ENCODE assay signal across 16 mouse cellular contexts in genomic region chr5:120408933-120409332, GRCm38 (mm10). TPM values are rescaled to one million over a fixed set of nuclear protein-coding genes. Genes with fewer than 3 reads are reported as not detected.
A peak's percentile ranks its signal among the peaks of the same experiment; 100 is the strongest.
DNase-seq lines count a peak whose midpoint lies in the region; ATAC-seq and TF ChIP-seq lines count a peak whose summit lies in the region.
"Had no signal": no experiment of that assay in that cellular context is flagged by ENCODE, and none has a peak within 500 bp of the region (broad histone marks: within the 10 kb centered on the region; RNA-seq: fewer than 3 reads in every experiment).

No protein-coding gene starts in this region.

- H3K9me3 ChIP-seq in neural tube, embryonic 11.5 days (ENCODE audit: control insufficient read depth, low read length): 0 out of 2 replicates have a peak, but pooled peaks cover 4% of the 10 kb centered on the region
- peaks cover 4% of the 10 kb centered on the region; the same call in 1 of the 2 replicates for H3K9me3 ChIP-seq in hindbrain, embryonic 11.5 days (ENCODE audit: control insufficient read depth, low read length)
- H3K9me3 ChIP-seq in midbrain, embryonic 13.5 days: no peaks in the 10 kb centered on the region
- peaks cover 5% of the 10 kb centered on the region for H3K9me3 ChIP-seq in liver, postnatal 0 days (ENCODE audit: low read length)
- H3K9me3 ChIP-seq in intestine, postnatal 0 days (ENCODE audit: control insufficient read depth): no peaks in the 10 kb centered on the region

- 0 out of 2 replicates have a peak, but pooled peaks have one; percentile 38 for ATAC-seq in neural tube, embryonic 11.5 days (ENCODE audit: insufficient read depth, low FRiP score, low TSS enrichment)
- peak; percentile 43 for ATAC-seq in hindbrain, embryonic 11.5 days (ENCODE audit: low FRiP score)
- ATAC-seq in midbrain, embryonic 13.5 days: peak; percentile 74
- ATAC-seq in liver, postnatal 0 days: no peak
- no peak for ATAC-seq in intestine, postnatal 0 days

- no peak for TF ChIP-seq EP300 in liver, postnatal 0 days (IDR thresholded peaks at IDR 0.05; ENCODE audit: low read depth)

- H3K9ac ChIP-seq in neural tube, embryonic 11.5 days (ENCODE audit: low read length): no peak overlapping the region
- H3K9ac ChIP-seq in hindbrain, embryonic 11.5 days (ENCODE audit: low read depth, low read length): no peak overlapping the region
- peak overlapping the region; percentile 62 for H3K9ac ChIP-seq in midbrain, embryonic 13.5 days (replicated peaks)
- no peak overlapping the region for H3K9ac ChIP-seq in liver, postnatal 0 days (replicated peaks)
- H3K9ac ChIP-seq in intestine, postnatal 0 days (ENCODE audit: low read depth, low read length): no peak overlapping the region
- H3K9ac ChIP-seq: heart, embryonic 13.5 days had no signal

- H3K27me3 ChIP-seq in neural tube, embryonic 11.5 days (ENCODE audit: control insufficient read depth, insufficient read depth, low read length): peaks cover 27% of the 10 kb centered on the region
- peaks cover 25% of the 10 kb centered on the region for H3K27me3 ChIP-seq in hindbrain, embryonic 11.5 days (ENCODE audit: control insufficient read depth, insufficient read depth, low read length)
- H3K27me3 ChIP-seq in midbrain, embryonic 13.5 days: peaks cover 50% of the 10 kb centered on the region
- peaks cover 28% of the 10 kb centered on the region for H3K27me3 ChIP-seq in liver, postnatal 0 days (ENCODE audit: insufficient read depth, low read length)
- H3K27me3 ChIP-seq in intestine, postnatal 0 days (replicated peaks; ENCODE audit: control insufficient read depth, insufficient read depth, low read length): peaks cover 27% of the 10 kb centered on the region

- H3K36me3 ChIP-seq in neural tube, embryonic 11.5 days (ENCODE audit: control insufficient read depth, insufficient read depth, low read length): no peaks in the 10 kb centered on the region
- H3K36me3 ChIP-seq in hindbrain, embryonic 11.5 days (ENCODE audit: control insufficient read depth, insufficient read depth, low read length): no peaks in the 10 kb centered on the region
- no peaks in the 10 kb centered on the region for H3K36me3 ChIP-seq in midbrain, embryonic 13.5 days
- no peaks in the 10 kb centered on the region for H3K36me3 ChIP-seq in liver, postnatal 0 days (replicated peaks; ENCODE audit: insufficient read depth, low read length)
- H3K36me3 ChIP-seq in intestine, postnatal 0 days (ENCODE audit: control insufficient read depth, insufficient read depth): no peaks in the 10 kb centered on the region
- H3K36me3 ChIP-seq: heart, embryonic 13.5 days had no signal

- WGBS in neural tube, embryonic 11.5 days: 71% methylated on average over 14 of the region's 14 CpGs
- 76% methylated on average over 14 of the region's 14 CpGs for WGBS in hindbrain, embryonic 11.5 days
- 58% methylated on average over 14 of the region's 14 CpGs for WGBS in midbrain, embryonic 13.5 days
- 69% methylated on average over 14 of the region's 14 CpGs for whole genome bisulfite sequencing in liver, postnatal 0 days (ENCODE audit: insufficient replicate concordance)
- 71% methylated on average over 14 of the region's 14 CpGs for WGBS in intestine, postnatal 0 days

- no peak for TF ChIP-seq CTCF in liver, postnatal 0 days (IDR thresholded peaks at IDR 0.05; ENCODE audit: low read depth)
- no peak for TF ChIP-seq CTCF in intestine, postnatal 0 days (IDR thresholded peaks at IDR 0.05; ENCODE audit: low read depth)

- peak overlapping the region; percentile 67; the same call in 1 of the 2 replicates for H3K27ac ChIP-seq in neural tube, embryonic 11.5 days (ENCODE audit: low read depth, low read length)
- peak overlapping the region; percentile 86 for H3K27ac ChIP-seq in hindbrain, embryonic 11.5 days (ENCODE audit: low read depth, low read length)
- peak overlapping the region; percentile 93 for H3K27ac ChIP-seq in midbrain, embryonic 13.5 days
- no peak overlapping the region for H3K27ac ChIP-seq in liver, postnatal 0 days (ENCODE audit: low read depth)
- no peak overlapping the region for H3K27ac ChIP-seq in intestine, postnatal 0 days (ENCODE audit: low read depth, low read length)
- H3K27ac ChIP-seq: heart, embryonic 13.5 days had no signal

- H3K4me3 ChIP-seq in neural tube, embryonic 11.5 days (ENCODE audit: low read depth, low read length): no peak overlapping the region
- H3K4me3 ChIP-seq in hindbrain, embryonic 11.5 days (ENCODE audit: low read depth, low read length): no peak overlapping the region
- H3K4me3 ChIP-seq in midbrain, embryonic 13.5 days (replicated peaks): peak overlapping the region; percentile 35
- H3K4me3 ChIP-seq in liver, postnatal 0 days (ENCODE audit: low read depth, low read length): no peak overlapping the region
- no peak overlapping the region for H3K4me3 ChIP-seq in intestine, postnatal 0 days (ENCODE audit: low read depth, low read length)
- H3K4me3 ChIP-seq: erythroblast, embryonic 14.5 days had no signal

- no peaks in the 10 kb centered on the region; the same call in 1 of the 2 replicates for H3K4me1 ChIP-seq in neural tube, embryonic 11.5 days (ENCODE audit: control insufficient read depth, insufficient read depth, low read length)
- H3K4me1 ChIP-seq in hindbrain, embryonic 11.5 days (replicated peaks; ENCODE audit: control insufficient read depth, insufficient read depth, low read length): peaks cover 3% of the 10 kb centered on the region; the same call in 1 of the 2 replicates
- H3K4me1 ChIP-seq in midbrain, embryonic 13.5 days (replicated peaks): peaks cover 27% of the 10 kb centered on the region
- no peaks in the 10 kb centered on the region for H3K4me1 ChIP-seq in liver, postnatal 0 days (ENCODE audit: insufficient read depth)
- no peaks in the 10 kb centered on the region for H3K4me1 ChIP-seq in intestine, postnatal 0 days (replicated peaks; ENCODE audit: control insufficient read depth, insufficient read depth, low read length)

- no peak overlapping the region for H3K4me2 ChIP-seq in neural tube, embryonic 11.5 days (ENCODE audit: low read depth)
- H3K4me2 ChIP-seq in hindbrain, embryonic 11.5 days (replicated peaks; ENCODE audit: low read depth, low read length): no peak overlapping the region
- H3K4me2 ChIP-seq in midbrain, embryonic 13.5 days (replicated peaks): peak overlapping the region; percentile 57
- no peak overlapping the region for H3K4me2 ChIP-seq in liver, postnatal 0 days (ENCODE audit: low read depth, low read length)
- H3K4me2 ChIP-seq in intestine, postnatal 0 days (replicated peaks; ENCODE audit: low read depth): no peak overlapping the region

- no peak for DNase-seq in neural tube, embryonic 11.5 days (ENCODE audit: low spot score)
- no peak for DNase-seq in neural tube, embryonic 10.5 days (ENCODE audit: extremely low spot score, low spot score)
- DNase-seq in hindbrain, embryonic 11.5 days (ENCODE audit: low spot score): no peak
- DNase-seq in heart, postnatal 4 days: no peak
- no peak for DNase-seq in liver, postnatal 0 days
- no peak for DNase-seq in spleen, postnatal 4 days (ENCODE audit: low spot score in 2 of 2)
- DNase-seq: adrenal gland, adult 8-10 months; cerebellum, adult 9-10 months; lung, postnatal 14 days; thymus, postnatal 14 days had no signal

RNA-seq across cellular contexts. Expression of gene Lhx5, which starts 22.6 kb away (rescaled TPM):
- polyA plus RNA-seq in neural tube, embryonic 11.5 days (2014; fragmentation: Nextera tagmentation; extraction: Ambion mirVana): 29.9 and 31.2 TPM in 2 replicates
- polyA plus RNA-seq in hindbrain, embryonic 11.5 days (2014; fragmentation: Nextera tagmentation; extraction: Ambion mirVana): 36.1 and 41.6 TPM in 2 replicates
- polyA plus RNA-seq in midbrain, embryonic 13.5 days (2015; fragmentation: Nextera tagmentation; extraction: Ambion mirVana): 44.6 and 55.0 TPM in 2 replicates
- not detected for total RNA-seq in heart, postnatal 4 days (2021)
- not detected in 2 replicates for polyA plus RNA-seq in liver, postnatal 0 days (2015; fragmentation: Nextera tagmentation; extraction: Ambion mirVana)
- 0.04 TPM in 1 of 2 replicates, not detected in the other for polyA plus RNA-seq in intestine, postnatal 0 days (2015; fragmentation: Nextera tagmentation; extraction: Ambion mirVana)
- total RNA-seq: adrenal gland, adult 8-10 months; liver, adult 2 months had no signal
- polyA plus RNA-seq: erythroblast, embryonic 14.5 days; heart, embryonic 13.5 days; kidney, embryonic 14.5 days; liver, adult 2 months had no signal

Comparison
In these comparisons a context has a peak if more than half of its experiments do, and no peak if none do; other contexts are left out.
1. ATAC-seq: peak in neural tube, embryonic 11.5 days (single experiment), hindbrain, embryonic 11.5 days (single experiment) and midbrain, embryonic 13.5 days (single experiment); none in liver, postnatal 0 days (single experiment) and intestine, postnatal 0 days (single experiment).
2. H3K27ac ChIP-seq: peak in neural tube, embryonic 11.5 days (single experiment), hindbrain, embryonic 11.5 days (single experiment) and midbrain, embryonic 13.5 days (single experiment); none in liver, postnatal 0 days (single experiment) and intestine, postnatal 0 days (single experiment).
3. RNA of gene Lhx5, which starts 22.6 kb away (polyA plus RNA-seq): 44.6 to 55.0 TPM in midbrain, embryonic 13.5 days, 36.1 to 41.6 TPM in hindbrain, embryonic 11.5 days and 29.9 to 31.2 TPM in neural tube, embryonic 11.5 days; 0.04 TPM in intestine, postnatal 0 days and not detected in liver, postnatal 0 days; every median in the first group is over 10 times any median in the second.